Mouse (Mus musculus) embryo, embryonic 10.5 days (tissue): ENCODE data around the gene Gm20388.

ENCODE experiments used
- DNase-seq: peaks from one replicate; pipeline ENCODE4 v3.0.0-alpha.2; 2015; ENCODE audit warnings: low spot score

The Gm20388 gene

DNA sequence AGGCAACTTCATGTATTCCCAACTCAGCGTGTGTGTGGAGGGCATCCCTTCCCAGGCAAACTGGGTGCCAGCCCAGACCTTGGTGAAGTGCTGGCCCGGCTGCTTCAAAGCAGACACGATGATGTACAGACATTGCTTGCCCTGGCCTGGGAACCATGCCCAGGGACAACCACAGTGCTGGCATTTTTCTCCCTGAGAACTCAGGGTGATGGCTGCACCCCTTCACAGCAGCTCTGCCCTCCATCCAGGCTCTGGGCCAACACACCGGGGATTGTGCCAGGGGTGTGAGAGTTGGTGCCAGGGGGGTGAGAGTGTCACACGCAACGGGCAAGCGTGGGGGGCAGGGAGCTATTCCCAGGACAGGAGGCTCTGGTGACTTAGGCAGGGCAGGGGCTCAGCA, 734.0 kb downstream of the Gm20388 start:
- DNase-seq: no peak

DNA sequence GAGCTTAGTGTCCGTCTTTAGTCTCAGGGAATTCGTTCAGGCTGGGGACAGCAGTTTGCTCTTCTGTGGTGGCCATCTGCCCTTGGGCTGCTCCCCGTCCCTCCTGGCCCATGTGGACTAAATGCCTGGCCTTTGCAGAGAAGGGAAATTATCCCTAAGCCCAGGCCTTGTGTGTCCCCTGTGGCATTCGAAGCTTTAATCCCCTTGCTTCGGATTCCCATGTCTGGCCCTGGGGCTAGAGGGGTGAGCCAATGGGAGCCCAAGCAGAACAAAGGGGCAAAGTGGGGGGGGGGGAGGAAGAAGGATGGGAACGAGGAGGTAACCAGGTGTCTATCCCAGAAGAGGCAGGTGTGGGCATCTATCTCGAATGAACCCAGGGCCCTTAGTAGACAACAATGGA, 736.9 kb downstream of the Gm20388 start, which contains the start of gene 1190005I06Rik:
Gene 1190005I06Rik, minus strand, starts transcription at position 101 of the 400 bp plus-strand sequence.
- DNase-seq: no peak

DNA sequence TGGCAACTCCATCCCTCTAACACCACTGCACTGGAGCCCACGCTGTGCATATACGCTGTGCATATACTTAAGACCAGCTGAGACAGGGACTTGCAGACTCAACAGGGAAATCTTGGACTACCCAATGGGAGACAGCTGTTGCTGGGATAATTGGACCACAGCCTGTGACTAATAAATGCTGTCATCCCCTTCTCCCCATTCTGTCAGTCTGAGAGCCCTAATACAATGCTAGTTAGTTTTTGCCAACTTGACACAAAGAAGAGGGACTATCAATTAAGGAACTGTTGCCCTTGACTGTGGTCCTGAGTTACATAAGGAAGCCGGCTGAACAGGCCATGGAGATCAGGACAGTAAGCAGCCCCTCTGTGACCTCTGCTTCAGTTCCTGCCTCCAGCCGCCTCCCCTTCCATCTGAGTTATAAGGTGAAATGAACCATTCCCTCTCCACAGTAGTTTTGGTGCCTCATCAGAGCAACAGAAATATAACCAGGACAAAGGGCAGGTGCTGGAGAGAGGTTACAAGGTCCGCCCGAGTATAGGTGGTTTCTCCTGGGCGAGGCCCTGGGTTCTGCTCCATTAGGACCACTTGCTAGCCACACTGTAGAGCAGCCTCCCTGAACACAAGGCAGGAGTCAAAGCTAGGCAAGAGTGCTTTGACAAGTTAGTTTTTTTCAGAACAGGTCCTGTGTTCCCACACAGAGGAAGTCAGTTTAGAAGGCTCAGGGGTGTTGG, 745.8 kb downstream of the Gm20388 start:
- DNase-seq: no peak

DNA sequence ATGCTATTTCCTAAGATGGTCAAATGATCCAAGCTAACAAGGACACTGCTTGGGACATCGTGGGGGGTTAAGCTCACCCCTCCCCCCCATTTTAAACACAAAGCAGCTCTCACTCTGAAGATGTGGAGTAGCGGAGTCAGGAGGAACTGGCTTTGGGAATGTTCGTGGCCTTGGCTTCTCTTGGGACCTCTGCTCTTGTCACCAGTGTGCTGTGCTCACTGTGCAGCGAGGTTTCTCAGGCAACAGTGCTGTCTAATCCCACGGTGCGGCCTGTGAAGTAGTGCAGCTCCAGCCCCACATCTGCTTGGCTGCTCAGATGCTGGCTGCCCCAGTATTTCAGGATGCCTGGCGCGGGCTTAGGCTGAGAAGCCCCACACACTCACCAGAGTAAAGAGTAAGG, 746.8 kb downstream of the Gm20388 start:
- no peak for DNase-seq

DNA sequence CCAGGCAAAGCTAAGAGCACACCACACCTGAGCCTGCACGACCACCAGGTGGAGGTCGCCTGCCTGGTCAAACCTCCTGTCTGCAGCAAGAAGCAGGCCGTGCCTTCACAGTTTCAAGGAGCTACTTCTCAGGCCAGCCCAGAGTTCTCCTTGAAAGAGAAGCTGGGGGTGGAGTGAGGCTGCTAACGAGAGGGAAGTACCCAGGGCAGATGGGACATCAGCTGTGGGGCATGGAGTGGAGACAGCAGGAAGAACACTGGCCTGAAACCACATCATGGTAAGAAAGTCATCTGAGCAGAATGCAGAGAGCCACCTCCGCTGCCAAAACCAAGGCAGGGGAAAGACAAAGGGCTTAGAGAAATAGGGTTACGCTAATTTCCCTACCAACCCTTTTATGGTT, 753.9 kb downstream of the Gm20388 start:
- DNase-seq: no peak

DNA sequence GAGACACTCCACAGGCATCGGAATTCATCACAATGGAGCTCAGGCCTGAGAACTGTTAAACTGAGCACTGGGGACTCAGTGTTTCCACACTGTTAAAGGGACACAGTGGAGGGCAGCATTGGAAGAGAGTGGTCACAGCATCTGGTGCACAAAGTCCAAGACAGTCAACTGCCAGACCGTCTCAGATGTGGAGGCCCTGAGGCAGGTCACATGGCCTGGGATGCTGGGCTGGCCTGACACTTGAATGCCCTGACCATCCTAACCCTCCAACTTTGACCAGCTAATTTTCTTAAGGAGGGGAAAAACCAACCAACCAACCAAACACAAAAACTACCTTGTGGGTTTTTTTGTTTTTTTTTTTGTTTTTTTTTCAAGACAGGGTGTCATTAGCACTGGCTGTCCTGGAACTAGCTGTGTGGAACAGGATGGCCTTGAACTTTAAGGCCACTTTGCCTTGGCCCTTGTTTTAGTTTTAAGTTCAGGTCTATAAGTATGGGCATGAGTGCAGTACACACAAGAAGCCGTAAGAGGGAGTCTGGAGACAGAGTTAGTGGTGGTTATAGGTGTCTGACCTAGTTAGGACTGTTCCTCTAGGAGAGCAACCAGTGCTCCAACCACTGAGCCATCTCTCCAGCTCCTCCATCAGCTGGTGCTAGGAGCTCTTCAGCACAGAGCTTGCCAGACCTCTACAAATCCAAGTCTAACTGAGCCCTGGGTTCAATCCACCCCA, 755.2 kb downstream of the Gm20388 start:
- peak; percentile 26 for DNase-seq

DNA sequence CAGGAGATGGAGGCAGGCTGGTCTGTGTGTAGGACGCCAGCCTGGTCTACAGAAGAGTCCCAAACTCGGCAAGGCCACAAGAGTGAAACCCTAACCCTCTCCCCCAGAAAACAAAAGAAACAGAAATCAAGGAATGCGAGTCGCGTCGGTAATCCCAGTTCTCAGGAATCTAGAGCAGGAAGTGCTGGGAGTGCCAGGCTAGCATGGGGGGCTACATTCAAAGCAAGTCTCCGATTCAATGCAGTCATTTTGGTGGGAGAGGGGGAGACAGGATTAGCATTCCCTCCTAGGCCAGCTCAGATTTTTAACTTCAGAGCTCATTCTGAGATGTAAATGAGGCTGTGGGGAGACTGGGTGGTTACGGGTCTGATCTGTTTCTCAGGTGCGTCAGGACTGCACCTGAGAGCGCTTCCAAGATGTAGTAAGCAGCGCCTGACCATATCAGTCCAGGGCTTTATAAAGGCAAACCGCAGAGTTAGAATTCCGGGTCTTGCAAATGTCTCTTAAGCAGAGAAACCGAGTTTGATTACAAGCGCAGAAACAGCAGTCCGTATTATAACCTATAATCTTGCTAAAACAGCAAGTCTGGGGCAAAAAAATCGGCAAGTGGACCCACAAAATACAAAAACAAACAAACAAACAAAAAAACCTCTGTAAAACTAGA, 756.3 kb downstream of the Gm20388 start:
- DNase-seq: peak; percentile 39

GRCm38 (mm10) chr8:120667561-120668373, 757.1 kb downstream of the Gm20388 start, which contains the start of the genes Gm27021 and Cox4i1:
Gene Gm27021, minus strand, starts transcription at chr8:120668079.
Gene Cox4i1, plus strand, starts transcription at chr8:120668222.
- DNase-seq: peak; percentile 94

DNA sequence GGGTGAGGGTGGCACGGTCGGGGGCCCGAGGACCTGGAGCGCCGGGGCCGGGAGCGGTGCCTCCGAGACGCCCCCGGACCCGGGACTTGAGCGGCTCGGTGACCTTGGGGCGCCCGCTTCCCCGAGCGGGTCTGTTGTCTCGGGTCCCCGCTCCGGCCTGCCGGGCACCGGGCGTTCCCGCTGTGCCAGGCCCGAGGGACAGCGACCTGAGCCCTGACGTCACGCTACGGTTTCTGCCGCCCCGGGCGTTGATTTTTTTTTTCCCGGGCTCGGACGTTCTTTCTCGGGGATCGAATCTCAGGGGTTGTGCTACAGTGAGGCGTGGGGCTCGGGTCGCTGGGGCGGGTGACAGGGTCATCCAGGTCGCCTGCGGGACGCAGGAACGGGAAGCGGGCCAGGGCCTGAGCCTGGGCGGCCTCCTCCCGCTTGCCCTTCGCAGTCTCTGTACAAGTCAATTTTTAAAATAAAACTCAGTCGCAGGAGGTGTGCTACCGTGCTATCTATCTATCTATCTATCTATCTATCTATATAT, 757.8 kb downstream of the Gm20388 start, which contains the start of gene Emc8:
Gene Emc8, minus strand, starts transcription at position 200 of the 532 bp plus-strand sequence.
- DNase-seq: no peak

DNA sequence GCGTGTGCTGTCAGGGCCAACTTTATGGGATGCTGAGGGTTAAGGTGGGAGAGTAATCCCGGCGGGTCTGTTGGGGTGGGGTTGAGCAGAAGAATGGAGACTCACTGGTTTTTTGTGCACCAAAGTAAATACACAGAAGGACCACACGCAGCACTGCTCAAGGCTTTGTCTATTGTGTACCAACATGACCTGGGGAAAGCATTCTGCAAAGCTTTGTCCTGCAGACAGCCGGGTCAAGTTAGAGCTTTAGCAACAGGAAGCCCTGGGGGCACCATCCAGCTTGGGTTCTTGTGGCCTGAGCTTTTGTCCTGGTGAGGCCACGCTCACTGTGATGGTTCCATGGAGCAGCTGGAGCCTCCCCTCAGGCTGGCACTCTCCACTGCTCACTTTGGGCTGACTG, 761.1 kb downstream of the Gm20388 start:
- no peak for DNase-seq

- DNase-seq: no peak
Measured at GRCm38 (mm10) chr8:120672626-120673229, 762.1 kb downstream of the Gm20388 start.

DNA sequence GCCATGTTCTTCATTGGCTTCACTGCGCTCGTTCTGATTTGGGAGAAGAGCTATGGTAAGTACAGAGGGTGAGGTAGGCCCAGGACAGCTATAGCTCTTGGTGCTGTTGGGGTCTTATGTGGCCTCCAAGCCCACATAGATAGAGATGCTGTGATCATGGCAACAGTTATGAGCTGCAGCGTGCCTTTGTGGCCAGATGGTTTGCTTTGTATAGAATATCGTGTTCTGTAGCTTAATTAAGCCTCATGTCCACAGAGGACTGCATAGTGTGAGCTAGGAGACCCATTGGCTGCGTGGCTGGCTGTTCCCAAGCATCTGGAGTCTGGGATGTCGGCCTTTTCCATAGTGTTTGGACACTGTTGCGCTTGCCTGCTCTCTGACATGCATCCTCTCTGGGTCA, 762.7 kb downstream of the Gm20388 start:
- DNase-seq: no peak

- no peak for DNase-seq
Measured at GRCm38 (mm10) chr8:120675718-120676117, 765.1 kb downstream of the Gm20388 start.

- peak; percentile 92 for DNase-seq
Measured at GRCm38 (mm10) chr8:120678447-120678846, 767.8 kb downstream of the Gm20388 start.

DNA sequence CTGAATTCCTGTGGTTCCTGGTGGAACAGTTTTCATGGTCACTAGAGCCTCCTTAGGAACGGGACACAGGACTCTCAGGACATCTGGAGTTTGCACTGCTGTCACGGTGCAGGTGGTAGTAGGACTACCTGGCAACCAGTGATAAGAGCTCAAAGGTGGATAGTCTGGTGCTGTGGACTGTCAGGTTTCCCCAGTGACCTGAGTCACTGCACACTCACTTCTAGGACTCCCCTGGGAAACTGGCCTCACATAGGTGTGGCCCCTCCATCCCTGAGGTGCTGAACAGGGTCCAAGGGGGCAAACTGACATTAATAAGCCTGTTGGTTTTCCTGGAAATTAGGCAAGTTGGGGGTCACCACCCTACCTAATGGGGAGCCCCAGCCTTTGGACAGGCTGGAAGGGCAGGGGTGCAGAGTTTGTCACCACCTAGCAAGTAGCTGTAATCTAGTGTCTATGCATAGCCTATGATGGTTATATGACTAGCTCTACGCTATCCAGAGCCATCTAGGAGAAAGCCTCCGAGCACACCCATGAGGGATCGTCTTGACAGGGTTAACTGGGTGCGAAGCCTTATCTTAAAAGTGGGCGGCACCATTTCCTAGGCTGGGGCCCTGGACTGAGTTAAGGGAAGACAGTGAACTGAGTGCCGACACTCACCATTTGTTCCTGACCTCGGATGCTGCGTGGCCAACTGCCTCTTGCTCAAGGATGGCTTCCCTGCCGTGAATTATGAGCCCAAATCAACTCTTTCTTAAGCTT, 769.2 kb downstream of the Gm20388 start:
- DNase-seq: no peak

GRCm38 (mm10) chr8:120680405-120680804, 769.8 kb downstream of the Gm20388 start:
- DNase-seq: peak; percentile 67

GRCm38 (mm10) chr8:120681113-120681512, 770.5 kb downstream of the Gm20388 start:
- DNase-seq: no peak

DNA sequence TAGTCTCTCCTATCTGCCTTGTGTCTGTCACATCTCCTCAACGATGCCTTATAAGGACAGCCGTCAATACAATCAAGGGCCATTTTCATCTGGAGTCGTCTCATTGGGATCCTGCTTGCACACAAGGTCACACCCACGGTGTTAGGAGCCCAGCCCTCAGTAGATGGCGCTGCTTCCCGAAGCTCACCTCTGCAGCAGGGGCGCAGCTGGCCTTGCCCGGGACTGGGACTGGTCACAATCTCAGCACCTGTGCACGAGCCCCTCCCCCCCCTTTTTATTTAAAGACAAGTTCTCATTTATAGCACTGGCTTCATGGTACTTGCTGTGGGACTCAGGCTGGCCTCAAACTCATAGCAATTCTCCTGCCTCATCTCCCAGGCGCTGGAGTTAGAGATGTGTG, 773.0 kb downstream of the Gm20388 start:
- peak; percentile 81 for DNase-seq

DNA sequence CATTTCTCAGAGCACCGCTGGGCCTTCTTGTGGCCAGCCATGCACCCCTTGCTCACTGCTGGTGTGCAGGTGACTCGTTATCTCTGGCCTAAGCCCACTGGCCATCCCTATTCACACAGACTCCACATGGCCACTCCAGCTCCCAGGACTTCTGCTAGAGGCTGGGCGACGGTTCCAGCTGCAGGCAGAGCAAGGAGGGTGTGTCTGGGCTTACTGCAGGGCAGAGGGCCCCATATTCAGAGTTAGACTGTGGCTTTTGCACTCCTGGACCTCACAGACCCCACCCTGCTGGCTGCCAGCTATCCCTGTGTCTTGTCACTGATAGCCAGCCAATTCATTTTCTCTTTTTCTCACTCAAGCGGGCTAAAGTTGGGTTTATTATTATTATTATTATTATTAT, 773.4 kb downstream of the Gm20388 start:
- DNase-seq: no peak

DNA sequence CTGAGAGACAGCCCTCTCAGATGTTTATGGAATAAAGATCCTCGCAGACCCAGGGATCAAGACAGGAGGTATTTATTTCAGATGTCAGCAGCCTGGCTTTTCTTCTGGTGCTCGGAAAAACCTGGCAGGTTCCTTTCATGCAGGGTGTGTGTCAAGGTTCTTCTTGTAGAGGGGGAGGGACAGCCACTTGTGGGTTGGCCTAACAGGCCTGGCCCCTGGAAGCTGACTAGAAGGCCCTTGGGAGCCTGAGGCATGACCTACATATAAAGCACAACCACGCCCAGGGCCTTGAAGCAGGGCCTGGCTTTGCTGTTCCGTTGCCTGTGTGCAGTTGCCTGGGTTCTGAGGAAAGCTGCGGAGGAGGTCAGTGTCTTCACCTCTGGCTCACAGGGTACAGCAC, 774.5 kb downstream of the Gm20388 start:
- DNase-seq: no peak
